Mouse (Mus musculus) adrenal gland, adult 18-20 months (tissue): Measurements from ENCODE around the gene Zfp423. TPM values are rescaled to one million over a fixed set of nuclear protein-coding genes. Genes with fewer than 3 reads are reported as not detected.

Source experiments
- DNase-seq, 2 experiments: peaks; one replicate each; pipeline ENCODE4 v3.0.0; 2021 to 2022; ENCODE audit warnings: low spot score in 2 of 2
- total RNA-seq, 2 experiments: library from RNA; stranded (reverse); gene quantifications; 1 replicate in 1 of 2; 2 replicates in 1 of 2; pipeline ENCODE4 v1.2.3; 2021

Zfp423 gene
- total RNA-seq, 2 experiments from 2014 or later, result 13.2 to 27.1 TPM

GRCm38 (mm10) chr8:87707176-87707575 is 252.2 kb downstream of the Zfp423 start:
- no peak for DNase-seq

- DNase-seq, result no peak
These were observed 254.6 kb downstream of the Zfp423 start for GRCm38 (mm10) chr8:87704756-87705155.

- DNase-seq, result no peak
These were observed 256.5 kb downstream of the Zfp423 start for GRCm38 (mm10) chr8:87702790-87703311.

GRCm38 (mm10) chr8:87702051-87702521 is 257.3 kb downstream of the Zfp423 start:
- DNase-seq, result no peak

- DNase-seq, result no peak
These were observed 257.8 kb downstream of the Zfp423 start for GRCm38 (mm10) chr8:87701583-87701982.

GRCm38 (mm10) chr8:87700321-87700720 is 259.1 kb downstream of the Zfp423 start:
- DNase-seq, result no peak

- no peak for DNase-seq
These were observed 262.3 kb downstream of the Zfp423 start for GRCm38 (mm10) chr8:87697127-87697526.

GRCm38 (mm10) chr8:87693741-87694140 is 265.7 kb downstream of the Zfp423 start:
- no peak for DNase-seq

- peak; percentile 48 to 49 for DNase-seq
These were observed 269.0 kb downstream of the Zfp423 start for GRCm38 (mm10) chr8:87690100-87691095.

GRCm38 (mm10) chr8:87689192-87689591 is 270.2 kb downstream of the Zfp423 start:
- no peak for DNase-seq

GRCm38 (mm10) chr8:87688348-87688747 is 271.0 kb downstream of the Zfp423 start:
- DNase-seq, result no peak

GRCm38 (mm10) chr8:87686986-87687698 is 272.3 kb downstream of the Zfp423 start:
- no peak for DNase-seq

GRCm38 (mm10) chr8:87686026-87686425 is 273.4 kb downstream of the Zfp423 start:
- DNase-seq, result no peak

GRCm38 (mm10) chr8:87685392-87685791 is 274.0 kb downstream of the Zfp423 start:
- DNase-seq, result no peak

- DNase-seq, result no peak
These were observed 277.3 kb downstream of the Zfp423 start for GRCm38 (mm10) chr8:87682066-87682465.

GRCm38 (mm10) chr8:87680034-87680433 is 279.4 kb downstream of the Zfp423 start:
- no peak for DNase-seq

- no peak for DNase-seq
These were observed 279.9 kb downstream of the Zfp423 start for GRCm38 (mm10) chr8:87679431-87680003.

GRCm38 (mm10) chr8:87675411-87675810 is 284.0 kb downstream of the Zfp423 start:
- DNase-seq, result no peak

- no peak for DNase-seq
These were observed 285.2 kb downstream of the Zfp423 start for GRCm38 (mm10) chr8:87674157-87674556.

- no peak for DNase-seq
These were observed 287.2 kb downstream of the Zfp423 start for GRCm38 (mm10) chr8:87672214-87672613.
